Mouse (Mus musculus) heart, embryonic 11.5 days (tissue): ENCODE measurements at regions not wholly inside any gene's neighbourhood (a gene's known extent, or its start where the extent isn't known, plus 50 kb on each side); places are given as distances from the start of the nearest gene placed in this dataset.

Source experiments
- ATAC-seq: fragments of 200-750 bp; cut with Nextera tagmentation; replicated peaks from 2 replicates; pipeline ENCODE4 v1.8.0; 2017; ENCODE audit warnings: moderate library complexity; ENCODE audit not compliant: insufficient number of reproducible peaks, low FRiP score, low TSS enrichment
- H3K27ac ChIP-seq: fragments of 300-500 bp; sonication (generic); 2 replicates; pipeline ENCODE4 v1.5.1; 2014; ENCODE audit warnings: mild to moderate bottlenecking, low read depth, low read length
- H3K27me3 ChIP-seq: fragments of 300-500 bp; sonication (generic); 2 replicates; pipeline ENCODE4 v1.6.1; 2014; ENCODE audit warnings: mild to moderate bottlenecking, low read length, mixed read lengths; ENCODE audit not compliant: control insufficient read depth, insufficient read depth
- H3K36me3 ChIP-seq: fragments of 300-500 bp; sonication (generic); 2 replicates; pipeline ENCODE4 v1.6.1; 2014; ENCODE audit warnings: mild to moderate bottlenecking, low read length, moderate library complexity, mixed read lengths; ENCODE audit not compliant: control insufficient read depth, insufficient read depth
- H3K4me1 ChIP-seq: fragments of 300-500 bp; sonication (generic); 2 replicates; pipeline ENCODE4 v1.6.1; 2014; ENCODE audit warnings: low read length; ENCODE audit not compliant: control insufficient read depth, insufficient read depth
- H3K4me2 ChIP-seq: fragments of 300-500 bp; sonication (generic); 2 replicates; pipeline ENCODE4 v1.6.1; 2014; ENCODE audit warnings: mild to moderate bottlenecking, moderate library complexity
- H3K4me3 ChIP-seq: fragments of 300-500 bp; sonication (generic); 2 replicates; pipeline ENCODE4 v1.5.1; 2014; ENCODE audit warnings: low read depth, low read length
- H3K9ac ChIP-seq: fragments of 300-500 bp; sonication (generic); 2 replicates; pipeline ENCODE4 v1.6.1; 2014; ENCODE audit warnings: mild to moderate bottlenecking, low read depth, low read length, moderate library complexity
- H3K9me3 ChIP-seq: fragments of 300-500 bp; sonication (generic); replicated peaks from 2 replicates; pipeline ENCODE4 v1.6.1; 2016; ENCODE audit warnings: low read length; ENCODE audit not compliant: control insufficient read depth
- WGBS: fragments of 180-500 bp; shearing (Covaris S2); extraction: QIAGEN DNeasy Blood & Tissue Kit; methylation state at CpG from one replicate; pipeline ENCODE4 v1.1.7; 2014; ENCODE audit not compliant: insufficient replicate concordance; 5-methylcytosine and 5-hydroxymethylcytosine counted together

- Histone ChIP-seq H3K27ac (no peak overlapping the region), H3K4me2 (no peak overlapping the region), H3K36me3 (no peaks in the 10 kb centered on the region), H3K4me3 (no peak overlapping the region), H3K27me3 (no peaks in the 10 kb centered on the region), H3K4me1 (no peaks in the 10 kb centered on the region), H3K9ac (no peak overlapping the region), H3K9me3 (no peaks in the 10 kb centered on the region)
- 76% methylated on average over 8 of the region's 8 CpGs for WGBS
- ATAC-seq = no peak
Measured at GRCm38 (mm10) chr2:170229461-170230080, 81.7 kb upstream of the Zfp217 start.

GRCm38 (mm10) chr2:170228318-170228994 lies 80.6 kb upstream of the Zfp217 start:
- ATAC-seq = no peak
- H3K4me2 ChIP-seq = no peak overlapping the region
- no peaks in the 10 kb centered on the region for H3K9me3 ChIP-seq
- no peak overlapping the region for H3K4me3 ChIP-seq
- no peaks in the 10 kb centered on the region for H3K27me3 ChIP-seq
- H3K4me1 ChIP-seq = no peaks in the 10 kb centered on the region
- H3K9ac ChIP-seq = no peak overlapping the region
- H3K27ac ChIP-seq = no peak overlapping the region
- WGBS = 87% methylated on average over 10 of the region's 10 CpGs
- no peaks in the 10 kb centered on the region for H3K36me3 ChIP-seq

- H3K27me3 ChIP-seq = no peaks in the 10 kb centered on the region
- WGBS = 77% methylated on average over 7 of the region's 7 CpGs
- no peaks in the 10 kb centered on the region for H3K36me3 ChIP-seq
- H3K4me1 ChIP-seq = peaks cover 24% of the 10 kb centered on the region
- no peak for ATAC-seq
- H3K9me3 ChIP-seq = no peaks in the 10 kb centered on the region
- no peak overlapping the region for H3K9ac ChIP-seq
- peak overlapping the region; percentile 77; the same call in 1 of the 2 replicates for H3K27ac ChIP-seq
- no peak overlapping the region for H3K4me3 ChIP-seq
- H3K4me2 ChIP-seq = no peak overlapping the region
Measured at GRCm38 (mm10) chr2:170223872-170224271, 76.0 kb upstream of the Zfp217 start.

- ATAC-seq = no peak
- Histone ChIP-seq H3K4me3 (0 out of 2 replicates have a peak overlapping the region, but pooled peaks have one; percentile 14), H3K9ac (peak overlapping the region; percentile 63), H3K4me1 (peaks cover 27% of the 10 kb centered on the region), H3K4me2 (peak overlapping the region; percentile 61), H3K27ac (peak overlapping the region; percentile 77), H3K36me3 (no peaks in the 10 kb centered on the region), H3K27me3 (no peaks in the 10 kb centered on the region), H3K9me3 (no peaks in the 10 kb centered on the region)
- WGBS = 0% methylated on average over 6 of the region's 6 CpGs
Measured at GRCm38 (mm10) chr2:170222819-170223218, 74.9 kb upstream of the Zfp217 start.

- Histone ChIP-seq H3K4me3 (peak overlapping the region; percentile 1; the same call in 1 of the 2 replicates), H3K4me1 (peaks cover 27% of the 10 kb centered on the region), H3K9ac (peak overlapping the region; percentile 63), H3K36me3 (no peaks in the 10 kb centered on the region), H3K4me2 (peak overlapping the region; percentile 61), H3K9me3 (no peaks in the 10 kb centered on the region), H3K27ac (peak overlapping the region; percentile 77), H3K27me3 (no peaks in the 10 kb centered on the region)
- 12% methylated on average over 13 of the region's 13 CpGs for WGBS
- ATAC-seq = no peak
Measured at GRCm38 (mm10) chr2:170221994-170222535, 74.2 kb upstream of the Zfp217 start.

- Histone ChIP-seq H3K9ac (peak overlapping the region; percentile 73), H3K4me3 (peak overlapping the region; percentile 38), H3K4me2 (peak overlapping the region; percentile 91), H3K9me3 (no peaks in the 10 kb centered on the region), H3K27ac (peak overlapping the region; percentile 84), H3K27me3 (no peaks in the 10 kb centered on the region), H3K4me1 (peaks cover 27% of the 10 kb centered on the region), H3K36me3 (no peaks in the 10 kb centered on the region)
- WGBS = under 1% methylated on average over 20 of the region's 20 CpGs
- peak; percentile 53 for ATAC-seq
Measured at GRCm38 (mm10) chr2:170220871-170221369, 73.0 kb upstream of the Zfp217 start.

- 3% methylated on average over 11 of the region's 11 CpGs for WGBS
- Histone ChIP-seq H3K27me3 (no peaks in the 10 kb centered on the region), H3K4me2 (peak overlapping the region; percentile 91), H3K9me3 (no peaks in the 10 kb centered on the region), H3K4me1 (peaks cover 27% of the 10 kb centered on the region), H3K27ac (peak overlapping the region; percentile 84), H3K9ac (peak overlapping the region; percentile 73), H3K36me3 (no peaks in the 10 kb centered on the region), H3K4me3 (peak overlapping the region; percentile 38)
- no peak for ATAC-seq
Measured at GRCm38 (mm10) chr2:170220443-170220842, 72.5 kb upstream of the Zfp217 start.

GRCm38 (mm10) chr2:170219611-170220401 lies 71.9 kb upstream of the Zfp217 start:
- no peak for ATAC-seq
- Histone ChIP-seq H3K4me3 (peak overlapping the region; percentile 46), H3K4me2 (peak overlapping the region; percentile 91), H3K9me3 (0 out of 2 replicates have a peak, but pooled peaks cover 3% of the 10 kb centered on the region), H3K27me3 (no peaks in the 10 kb centered on the region), H3K36me3 (no peaks in the 10 kb centered on the region), H3K9ac (peak overlapping the region; percentile 73), H3K27ac (peak overlapping the region; percentile 84), H3K4me1 (peaks cover 27% of the 10 kb centered on the region)
- 3% methylated on average over 20 of the region's 20 CpGs for WGBS
